Mouse (Mus musculus) kidney, postnatal 36 days (tissue): Measurements from ENCODE around the gene Anks4b.

ENCODE experiments used
- DNase-seq, 2 experiments: peaks; one replicate each; pipeline ENCODE4 v3.0.0; 2021 to 2022; ENCODE audit warnings: mixed read lengths in 2 of 2

The Anks4b gene

DNA sequence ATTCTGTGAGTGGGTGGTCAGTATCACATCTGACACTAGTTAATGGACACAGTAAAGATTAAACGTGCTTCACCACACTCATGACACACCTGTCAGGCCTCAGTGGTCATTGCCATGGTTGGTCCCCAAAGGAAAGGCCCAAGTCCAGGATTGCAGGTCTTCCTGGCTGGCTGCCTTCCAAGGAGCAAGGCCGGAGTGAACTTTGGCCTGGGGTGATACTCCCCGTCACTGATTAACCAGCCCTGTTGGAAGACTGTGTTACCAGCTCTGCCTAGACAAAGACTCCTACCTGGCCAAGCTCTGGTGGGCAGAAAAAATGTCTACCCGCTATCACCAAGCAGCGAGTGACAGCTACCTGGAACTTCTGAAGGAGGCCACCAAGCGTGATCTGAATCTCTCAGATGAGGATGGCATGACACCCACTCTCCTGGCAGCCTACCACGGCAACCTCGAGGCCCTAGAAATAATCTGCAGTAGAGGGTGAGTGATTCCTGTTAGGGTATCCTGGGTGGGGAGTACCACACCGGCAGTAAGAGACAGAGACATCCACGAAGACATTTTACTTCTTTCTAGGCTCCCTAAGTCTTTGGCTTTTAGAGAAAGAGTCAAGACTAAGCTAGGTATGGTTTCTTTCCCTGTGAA lies at the start of gene Anks4b:
Anks4b (plus strand) TSS at position 256 of the 642 bp plus-strand sequence.
- peak; percentile 92 to 94 for DNase-seq

DNA sequence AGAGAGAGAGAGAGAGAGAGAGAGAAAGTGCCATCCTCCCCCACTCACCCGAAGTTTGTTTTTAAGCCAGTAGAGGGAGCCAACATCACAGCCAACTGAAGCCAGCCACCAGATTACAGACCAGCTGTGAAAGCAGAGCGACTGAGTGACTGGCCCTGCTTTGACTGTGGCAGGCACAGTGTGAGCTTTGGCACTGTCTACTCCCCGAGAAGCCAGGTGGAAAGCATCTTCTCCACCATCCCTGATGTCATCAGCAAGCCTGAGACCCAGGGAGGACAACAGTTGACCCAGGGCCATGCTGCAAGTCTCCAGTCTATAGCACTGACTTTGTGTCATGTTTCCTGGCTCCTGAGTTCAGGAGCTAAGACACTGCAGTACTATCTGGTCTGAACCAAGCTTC lies 48.8 kb upstream of the Anks4b start:
- peak; percentile 78 for DNase-seq

DNA sequence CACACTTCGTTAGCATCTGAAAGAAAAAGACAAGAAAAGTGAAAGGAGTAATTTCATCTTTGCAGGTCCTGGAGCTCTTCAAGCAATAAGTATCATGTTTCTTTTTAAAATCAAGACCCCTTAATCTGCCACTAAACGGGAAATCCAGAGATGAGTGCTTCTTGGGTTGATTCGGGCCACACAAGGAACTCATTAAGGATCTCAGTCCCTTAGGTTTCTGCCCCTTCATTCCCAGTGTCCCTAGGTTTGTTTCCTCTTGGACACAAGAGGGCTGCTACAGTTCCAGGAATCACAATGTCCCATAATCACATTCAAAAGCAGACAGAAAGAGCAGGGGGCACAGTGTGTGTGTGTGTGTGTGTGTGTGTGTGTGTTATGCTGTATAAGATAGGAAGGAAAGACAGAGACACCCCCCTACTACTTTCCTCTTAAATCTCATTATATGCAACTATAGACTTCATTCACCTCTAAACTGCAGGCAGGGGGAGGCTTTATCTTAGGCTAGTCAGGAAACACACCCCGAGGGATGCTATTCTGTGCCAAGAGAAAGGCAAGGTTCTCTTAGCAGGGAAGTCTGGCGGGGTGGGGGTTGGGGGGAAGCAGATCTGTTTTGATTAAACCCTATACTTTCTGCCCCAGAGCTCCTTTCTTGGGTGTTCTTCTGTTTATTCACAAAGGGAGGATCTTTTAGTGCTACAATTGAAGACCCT lies 46.5 kb upstream of the Anks4b start:
- no peak for DNase-seq

GRCm38 (mm10) chr7:120127686-120128059 lies 46.0 kb upstream of the Anks4b start:
- DNase-seq: no peak

DNA sequence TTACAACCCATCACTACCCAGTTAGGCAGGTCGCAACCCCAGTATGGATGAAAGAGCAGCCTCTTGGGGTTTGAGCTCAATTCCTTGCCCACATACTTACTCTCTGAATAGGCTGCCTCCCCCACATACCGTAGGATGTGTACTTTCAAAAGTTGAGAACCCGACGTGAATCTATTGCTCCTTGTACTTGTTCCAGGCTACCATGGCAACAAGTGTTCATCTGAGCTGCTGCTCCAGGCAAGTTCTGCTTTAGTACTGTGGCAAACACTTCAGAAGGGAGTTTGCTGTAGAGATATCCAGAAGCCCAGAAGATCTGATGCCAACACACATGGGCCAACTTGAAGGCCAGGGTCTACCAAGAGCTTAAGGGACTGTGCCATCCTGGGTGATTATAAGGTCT lies 44.7 kb upstream of the Anks4b start:
- DNase-seq: no peak

DNA sequence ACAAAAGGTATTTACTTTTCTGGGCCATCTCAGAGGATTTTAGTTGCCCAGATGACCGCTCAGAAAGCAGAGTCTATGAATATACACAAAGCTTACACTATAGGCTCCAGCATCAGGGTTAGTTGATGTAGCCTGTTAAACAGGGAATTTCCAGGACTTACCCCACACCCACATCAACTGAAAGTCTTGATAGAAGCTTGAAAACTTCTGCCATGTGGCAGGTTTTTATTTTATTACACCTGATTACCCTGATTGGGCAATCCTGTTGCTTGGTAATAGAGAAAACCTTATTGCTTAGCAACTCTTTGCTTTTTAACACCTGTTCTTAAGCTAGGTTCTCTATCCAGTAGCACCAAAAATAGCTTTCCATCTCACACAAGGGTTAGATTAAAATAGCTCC lies 30.9 kb upstream of the Anks4b start:
- DNase-seq: no peak

DNA sequence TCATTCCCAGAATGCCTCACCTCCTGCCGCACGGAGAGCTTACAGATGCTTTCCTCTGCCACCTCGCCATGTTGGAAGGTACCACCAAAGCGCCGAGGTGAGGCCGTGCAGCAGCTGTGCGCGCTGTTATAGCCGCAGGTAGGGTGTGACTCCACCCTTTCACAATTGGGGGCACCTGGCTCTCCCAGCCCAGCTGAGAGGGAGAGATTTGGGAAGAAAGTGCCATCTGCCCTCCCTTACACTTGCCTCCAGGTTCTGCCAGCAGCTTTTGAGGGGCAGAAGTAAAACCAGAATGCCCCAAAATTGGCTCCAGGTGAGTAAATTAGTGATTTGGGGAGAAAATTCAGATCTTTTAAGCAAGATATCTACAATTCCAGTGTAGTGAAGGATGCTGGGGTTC lies 28.5 kb upstream of the Anks4b start, which contains the start of gene Zp2:
Zp2 (minus strand) TSS at position 101 of the 400 bp plus-strand sequence.
- no peak for DNase-seq

GRCm38 (mm10) chr7:120150257-120150656 lies 23.4 kb upstream of the Anks4b start:
- DNase-seq: peak; percentile 47 to 66

DNA sequence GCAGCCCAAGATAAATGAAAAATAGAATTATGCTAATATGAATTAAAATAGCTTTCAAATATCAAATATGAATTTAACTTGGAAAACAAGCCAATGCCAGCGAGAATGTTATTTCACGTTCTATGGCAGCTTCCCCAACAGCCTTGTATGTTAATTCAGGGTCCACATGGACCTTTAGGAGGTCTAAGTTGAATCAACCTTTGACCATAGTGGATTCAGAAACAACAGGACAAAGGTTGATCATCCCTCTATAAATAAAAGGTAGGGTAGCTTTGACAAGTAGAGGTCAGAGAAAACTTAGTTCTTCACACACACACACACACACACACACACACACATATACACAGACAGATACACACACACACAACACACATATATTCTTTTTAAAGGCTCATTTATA lies 22.8 kb upstream of the Anks4b start:
- no peak for DNase-seq

GRCm38 (mm10) chr7:120156841-120157409 lies 16.7 kb upstream of the Anks4b start:
- DNase-seq: no peak

DNA sequence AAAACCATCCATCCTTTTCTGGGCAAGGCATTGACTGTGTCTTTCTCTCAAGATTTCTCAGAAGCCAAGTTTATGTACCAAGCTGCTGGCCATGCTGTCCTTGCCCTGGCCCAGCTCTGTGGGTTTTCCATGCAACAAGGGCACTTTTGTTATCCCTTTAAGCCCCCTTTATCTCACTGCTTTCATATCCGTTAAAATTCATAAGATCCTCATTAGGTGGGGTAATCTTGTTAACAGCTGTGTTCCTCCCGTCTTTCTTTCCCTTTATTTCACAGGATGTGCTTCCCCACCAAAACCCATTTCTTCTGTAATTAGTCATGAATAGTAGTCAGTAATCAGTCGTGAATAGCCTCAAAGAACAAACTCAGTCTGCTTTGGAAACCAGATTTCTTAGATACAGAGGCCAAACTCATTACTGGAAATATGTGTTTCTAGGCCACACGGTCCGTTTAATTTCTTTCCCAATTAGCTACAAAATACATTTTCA lies 16.0 kb upstream of the Anks4b start:
- DNase-seq: no peak

DNA sequence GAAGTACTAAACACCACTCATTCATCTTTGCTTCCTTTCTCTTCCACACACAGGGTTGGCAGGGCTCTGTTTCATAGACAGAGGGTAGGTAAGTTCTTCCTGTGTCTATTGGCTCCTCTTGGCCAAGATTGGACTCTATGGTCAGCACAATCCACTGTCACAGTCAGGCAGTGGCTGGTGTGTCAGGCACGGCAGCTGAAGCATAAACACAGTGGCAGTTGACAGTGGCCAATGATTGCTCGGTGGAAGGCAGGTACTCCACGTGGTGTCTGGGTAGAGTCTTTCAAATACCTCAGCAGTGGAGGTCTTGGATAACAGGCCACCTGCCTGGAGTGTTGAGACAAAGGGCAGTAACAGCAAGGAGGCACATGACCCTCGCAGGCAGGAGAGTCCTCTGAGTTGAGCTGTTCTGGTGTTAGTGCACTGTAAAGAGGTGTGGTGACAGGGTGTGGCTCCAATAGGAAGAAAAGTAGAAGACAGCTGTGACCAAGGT lies 15.5 kb upstream of the Anks4b start:
- no peak for DNase-seq

DNA sequence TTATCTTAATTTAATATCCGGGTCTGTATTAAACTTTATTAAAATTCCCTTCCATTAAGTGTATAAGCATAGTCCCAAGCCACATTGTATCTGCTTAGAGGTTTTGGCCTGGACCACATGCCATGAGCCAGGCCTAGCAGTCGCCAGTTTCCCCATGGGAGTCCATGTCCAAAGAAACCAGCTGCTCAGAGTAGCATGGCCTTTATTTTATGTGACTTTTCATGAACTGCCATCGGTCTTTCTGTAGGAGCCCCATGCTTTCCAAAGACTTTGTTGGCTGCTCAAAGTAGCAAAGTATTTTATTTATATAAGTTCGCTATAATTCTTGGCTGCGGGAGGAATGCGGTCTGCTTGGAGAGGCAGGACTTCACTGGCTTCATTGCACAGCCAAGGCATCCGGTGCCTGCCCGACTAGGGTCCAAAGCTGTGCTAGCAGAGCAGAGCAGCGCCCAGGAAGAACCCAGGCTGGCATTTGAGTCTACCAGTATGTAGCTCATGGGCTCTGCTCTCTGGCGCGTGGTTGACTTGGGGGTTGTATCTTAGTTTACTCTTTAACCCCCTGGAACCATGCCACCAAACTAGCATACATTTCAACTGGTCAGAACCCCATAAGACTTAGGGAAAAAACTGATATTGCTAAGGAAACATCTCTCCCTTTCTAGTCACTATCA lies 9.9 kb upstream of the Anks4b start:
- peak; percentile 38 to 68 for DNase-seq

DNA sequence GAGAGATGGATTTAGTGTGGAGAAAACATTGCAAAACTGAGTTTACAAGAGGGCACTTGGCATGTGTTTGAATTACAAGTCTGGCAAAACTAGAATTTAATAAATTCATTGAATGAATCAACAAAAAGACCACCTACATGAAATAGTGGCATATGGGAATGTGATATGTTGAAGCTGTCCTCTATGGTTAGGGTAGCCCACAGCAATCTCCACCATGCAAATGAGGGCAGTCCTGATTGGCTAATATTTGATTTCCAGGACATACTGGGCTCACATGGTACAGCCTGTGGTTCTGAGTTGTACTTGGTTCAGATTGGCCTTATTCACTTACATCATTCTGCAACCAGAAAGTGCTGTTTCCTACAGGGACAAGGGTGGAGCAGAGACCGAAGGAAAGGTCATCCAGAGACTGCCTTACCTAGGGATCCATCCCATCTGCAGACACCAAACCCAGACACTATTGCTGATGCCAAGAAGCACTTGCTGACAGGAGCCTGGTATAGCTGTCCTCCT lies 1.4 kb upstream of the Anks4b start:
- DNase-seq: no peak

DNA sequence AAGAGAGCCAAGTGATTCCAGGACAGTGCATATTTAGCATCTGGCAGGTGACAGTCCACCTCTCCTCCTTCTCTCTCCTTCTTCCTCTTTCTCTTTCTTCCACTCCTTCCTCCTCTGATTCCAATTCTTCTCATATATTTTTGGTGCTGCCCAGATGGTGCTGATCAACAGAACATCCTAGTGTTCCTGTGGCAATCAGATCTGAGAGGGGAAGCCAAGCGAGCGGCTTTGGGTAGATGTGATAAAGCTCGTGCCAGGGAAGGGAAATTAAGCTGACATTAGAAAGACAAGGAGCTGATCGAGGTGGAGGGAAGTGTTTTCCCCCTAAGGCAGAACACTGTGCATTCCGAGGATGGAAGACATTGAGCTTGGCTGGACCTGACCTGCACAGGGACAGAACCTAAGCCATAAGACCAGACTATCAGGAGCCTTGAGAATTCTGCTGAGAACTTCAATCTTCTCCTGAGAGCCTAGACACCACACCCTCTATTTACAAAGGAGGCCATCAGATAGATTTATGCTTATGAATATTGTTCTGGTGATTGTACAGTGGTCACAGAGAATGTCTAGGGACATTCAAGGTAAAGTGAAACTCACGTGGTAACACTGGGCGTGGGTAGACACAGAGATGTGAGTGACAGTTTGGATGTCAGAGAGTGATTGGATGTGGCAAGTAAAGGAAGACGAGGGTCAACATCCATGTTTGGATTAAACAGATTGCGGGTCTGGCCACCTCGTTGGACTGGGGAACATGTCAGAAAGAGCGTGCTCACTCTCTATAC lies 1.3 kb downstream of the Anks4b start:
- no peak for DNase-seq

- DNase-seq: no peak
These were observed 4.0 kb downstream of the Anks4b start for GRCm38 (mm10) chr7:120177611-120178010.

DNA sequence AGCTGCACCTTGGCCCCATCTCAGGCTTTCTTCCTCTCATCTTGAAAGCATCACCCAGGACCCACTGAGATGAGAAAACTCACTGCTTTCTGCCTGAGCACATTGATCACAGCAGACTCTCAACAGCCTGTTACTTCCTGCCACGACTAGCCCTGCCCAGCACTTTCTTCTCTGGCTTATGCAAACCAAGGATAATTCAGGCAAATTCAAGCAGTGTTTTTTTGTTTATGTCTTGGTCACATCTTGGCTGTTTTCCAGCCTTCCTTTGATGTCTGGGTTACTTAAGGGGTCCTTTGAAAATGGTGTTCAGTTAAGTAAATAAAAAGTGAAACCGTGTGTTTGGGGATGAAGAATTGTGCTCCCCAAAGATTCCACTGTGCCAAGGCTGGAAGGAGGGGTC lies 5.3 kb downstream of the Anks4b start:
- no peak for DNase-seq

- DNase-seq: no peak
These were observed 6.9 kb downstream of the Anks4b start for GRCm38 (mm10) chr7:120180547-120180946.

DNA sequence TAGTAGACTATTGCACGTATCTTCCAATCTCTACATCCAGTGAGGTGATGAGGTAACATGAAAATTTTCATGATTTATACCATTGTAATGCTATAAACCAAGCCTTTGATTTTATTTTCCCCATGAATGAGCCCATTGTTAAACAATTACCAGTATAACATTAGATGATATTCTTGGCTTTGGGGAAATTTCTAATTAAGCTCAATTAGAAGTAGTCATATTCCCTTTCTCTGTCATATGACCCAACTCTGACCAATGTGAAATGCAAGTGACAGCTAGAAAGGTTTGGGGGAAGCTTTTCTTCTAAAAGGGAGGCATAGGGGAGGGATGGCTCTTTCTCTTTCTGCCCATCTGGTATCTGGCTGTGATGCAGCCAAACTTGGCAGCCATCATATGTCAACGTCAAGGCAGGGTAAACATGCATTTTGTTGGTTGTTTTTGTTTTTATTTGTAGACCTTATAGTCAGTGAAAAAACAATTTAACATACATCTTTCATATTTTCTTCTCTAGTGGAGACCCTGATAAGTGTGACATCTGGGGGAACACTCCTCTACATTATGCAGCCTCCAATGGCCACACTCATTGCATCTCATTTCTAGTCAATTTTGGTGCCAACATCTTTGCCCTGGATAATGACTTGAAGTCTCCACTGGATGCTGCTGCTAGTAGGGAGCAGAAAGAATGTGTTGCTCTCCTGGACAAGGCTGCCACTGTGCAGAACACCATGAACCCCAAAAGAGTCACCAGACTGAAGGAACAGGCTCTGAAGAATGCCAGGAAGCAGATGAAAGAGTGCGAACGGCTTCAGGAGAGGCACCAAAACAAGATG lies 8.0 kb downstream of the Anks4b start:
- no peak for DNase-seq

- peak in 1 of 2 experiments; percentile 44 for DNase-seq
These were observed 9.2 kb downstream of the Anks4b start for GRCm38 (mm10) chr7:120182891-120183290.

- peak; percentile 31 to 47 for DNase-seq
These were observed 15.3 kb downstream of the Anks4b start for GRCm38 (mm10) chr7:120188946-120189345.
